Mouse (Mus musculus): ENCODE data around the gene Prg2.

The Prg2 gene

DNA sequence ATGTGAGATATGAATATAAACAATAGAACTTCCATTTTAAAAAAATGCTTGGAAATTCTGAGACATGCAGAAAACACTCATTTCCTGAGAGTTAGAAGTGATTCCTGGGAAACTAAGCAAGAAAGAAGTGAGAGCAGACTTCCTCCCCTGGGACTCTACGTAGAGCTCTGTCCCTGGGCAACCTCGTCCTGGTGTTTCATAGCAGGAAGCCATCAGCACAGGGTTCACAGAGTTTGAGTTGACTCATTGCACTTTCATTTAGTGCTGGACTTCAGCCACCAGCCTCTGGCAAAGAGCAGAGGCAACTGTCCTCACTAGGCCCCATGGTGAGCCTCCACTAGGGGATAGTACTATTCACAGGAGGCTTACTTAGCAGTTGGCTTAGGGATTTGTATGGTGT lies 19.0 kb upstream of the Prg2 start:
- in situ Hi-C loops (cut with MboI; ENCODE audit: low sequenced_read_pairs) = no loop called here

DNA sequence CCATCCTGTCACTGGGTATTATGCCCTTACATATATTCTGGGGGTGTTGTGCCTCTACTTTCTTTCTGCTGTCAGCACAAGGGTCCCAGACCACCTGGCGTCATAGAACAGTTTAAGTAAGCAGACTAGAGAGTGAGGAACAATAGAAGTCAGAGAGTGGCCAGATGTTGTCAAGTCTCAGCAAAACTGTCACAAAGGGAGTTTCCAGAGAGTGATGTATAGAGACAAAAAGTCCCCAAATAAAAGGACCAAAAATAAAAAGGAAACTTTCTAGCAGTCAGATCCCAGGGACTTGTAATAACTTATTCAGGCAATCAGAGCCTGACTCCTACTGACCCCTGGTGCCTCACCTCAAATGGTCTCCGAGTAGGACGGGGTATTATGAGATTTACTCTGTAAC lies 18.4 kb upstream of the Prg2 start:
- in situ Hi-C loops (cut with MboI; ENCODE audit: low sequenced_read_pairs) = no loop called here

DNA sequence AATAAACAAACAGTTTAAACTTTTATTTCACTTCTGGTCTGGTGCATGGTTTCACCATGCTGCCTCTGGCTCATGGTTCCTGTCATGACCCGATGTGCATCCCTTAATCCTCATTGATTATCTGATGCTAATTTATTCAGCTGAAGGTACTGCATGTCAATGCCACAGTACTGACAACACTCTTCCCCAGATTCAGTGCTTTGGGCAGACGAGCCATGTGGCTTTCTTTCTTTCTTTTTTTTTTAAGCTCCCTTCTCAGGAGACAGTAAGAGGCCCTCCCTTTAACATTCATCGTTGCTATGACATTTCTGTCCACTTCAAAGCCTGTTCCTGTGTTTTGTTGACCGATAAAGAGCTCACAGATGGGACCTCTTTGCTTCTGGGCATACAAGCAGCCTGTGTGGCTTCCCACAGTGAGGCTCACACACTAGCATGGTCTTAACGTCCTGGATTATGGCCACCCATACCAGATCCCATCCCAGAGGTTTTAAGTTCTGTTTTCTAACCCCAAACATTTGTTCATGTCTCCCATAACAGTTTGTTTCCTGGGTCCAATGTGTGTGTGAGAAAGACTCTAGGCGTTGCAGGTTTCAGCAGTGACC lies 17.3 kb upstream of the Prg2 start:
- in situ Hi-C loops (cut with MboI; ENCODE audit: low sequenced_read_pairs) = no loop called here

DNA sequence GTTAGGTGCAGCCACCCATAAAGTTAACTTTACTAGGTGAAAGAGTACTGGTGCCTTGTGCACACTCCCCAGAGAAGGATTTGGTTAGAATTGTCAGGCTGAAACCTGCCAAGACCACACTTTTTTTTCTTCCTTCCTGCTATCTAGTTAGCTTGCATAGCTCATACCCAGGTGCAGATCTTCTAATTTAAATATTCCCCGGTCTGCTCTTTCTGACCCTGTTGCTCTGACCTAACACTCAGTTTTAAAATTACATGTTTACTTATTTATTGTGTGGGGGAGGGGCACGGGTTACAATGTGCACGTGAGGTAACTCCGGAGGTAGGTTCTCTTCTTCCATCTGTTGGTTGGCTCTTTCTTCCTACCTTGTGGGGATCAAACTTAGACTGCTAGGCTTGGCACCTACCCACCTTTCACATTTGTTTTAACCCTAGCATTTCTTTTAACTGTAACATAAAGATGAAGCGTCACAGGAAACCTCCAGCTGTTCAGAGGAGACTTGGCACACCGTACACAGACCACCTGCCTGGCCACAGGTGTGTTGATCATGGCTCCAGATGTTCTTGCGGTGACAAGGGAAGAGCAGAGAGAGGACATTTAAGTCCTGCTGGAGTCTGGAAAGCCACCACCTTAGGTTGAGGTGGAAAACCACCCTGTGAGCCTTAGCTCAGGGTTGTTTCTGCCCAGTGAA lies 16.0 kb upstream of the Prg2 start:
- in situ Hi-C loops (cut with MboI; ENCODE audit: low sequenced_read_pairs) = no loop called here

DNA sequence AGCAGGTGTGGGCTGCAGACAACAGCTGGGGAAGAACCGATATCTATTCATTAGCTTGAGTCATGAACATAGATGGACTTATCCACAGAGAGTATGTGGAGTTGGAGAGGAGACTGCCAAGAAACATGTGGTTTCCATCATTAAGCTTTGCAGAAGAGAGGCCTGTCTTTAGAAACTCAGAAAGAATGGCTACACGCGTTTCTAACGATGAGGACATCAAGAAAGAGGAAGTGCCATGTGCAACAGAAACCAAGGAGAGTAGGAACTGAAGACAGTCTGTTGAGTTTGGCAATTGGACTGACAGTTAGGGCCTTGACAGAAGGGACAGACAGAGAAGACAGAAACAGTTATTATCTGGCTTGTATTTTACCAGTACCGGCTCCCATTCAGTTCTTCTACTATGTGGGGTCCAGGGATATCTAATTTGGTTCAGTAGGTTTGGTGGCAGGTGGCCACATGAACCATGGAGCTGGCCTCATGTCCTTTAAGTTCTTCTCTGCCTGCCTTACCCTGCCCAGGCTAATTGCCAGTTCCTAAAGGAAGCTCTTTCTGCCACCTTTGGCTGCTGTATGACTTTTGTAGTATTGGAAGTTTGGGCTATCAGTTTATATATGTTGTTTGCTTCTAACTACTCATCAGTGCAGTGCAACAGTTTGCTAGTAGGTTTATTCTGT lies 12.8 kb upstream of the Prg2 start:
- in situ Hi-C loops (cut with MboI; ENCODE audit: low sequenced_read_pairs) = no loop called here

DNA sequence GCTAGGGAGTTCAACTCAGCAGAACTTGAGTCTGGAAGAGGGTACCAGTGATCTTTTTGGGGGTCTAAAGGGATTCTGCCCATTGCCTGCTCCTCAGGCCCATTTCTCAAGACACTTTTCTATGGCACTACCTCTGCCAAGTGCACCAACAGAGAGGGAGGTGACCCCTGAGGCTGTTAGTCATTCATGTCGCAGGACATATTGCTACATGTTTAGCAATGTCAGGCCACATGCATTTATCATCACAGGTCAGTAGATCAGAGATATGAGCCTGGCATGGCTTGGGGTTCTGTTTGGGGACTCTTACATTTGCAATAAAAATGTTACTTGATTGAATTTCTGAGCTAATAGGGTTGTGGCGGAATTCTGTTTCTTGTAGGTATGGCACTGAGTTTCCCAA lies 4.7 kb upstream of the Prg2 start:
- in situ Hi-C loops (cut with MboI; ENCODE audit: low sequenced_read_pairs) = no loop called here

DNA sequence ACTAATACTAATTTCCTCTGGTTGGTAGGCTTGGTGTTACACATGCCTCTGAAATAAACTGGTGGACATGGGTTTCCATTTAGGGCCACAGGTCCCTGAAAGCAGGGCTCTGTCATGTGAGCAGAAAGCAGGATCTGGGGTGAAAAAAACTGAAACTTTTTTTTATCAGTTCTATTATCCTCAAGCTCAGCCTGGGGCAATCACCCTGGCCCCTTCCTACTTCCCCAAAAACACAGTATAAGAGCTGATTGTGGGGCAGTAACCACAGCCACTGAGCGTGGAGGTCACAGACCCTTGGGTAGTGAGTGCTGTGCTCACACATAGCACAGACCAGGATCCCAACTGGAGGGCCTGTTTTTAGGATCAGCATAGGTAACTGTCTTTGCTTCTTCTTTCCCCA lies 7.7 kb downstream of the Prg2 start, which contains the start of gene Prg3:
Gene Prg3, plus strand, starts transcription at position 286 of the 400 bp plus-strand sequence.
- in situ Hi-C loops (cut with MboI; ENCODE audit: low sequenced_read_pairs) = no loop called here

DNA sequence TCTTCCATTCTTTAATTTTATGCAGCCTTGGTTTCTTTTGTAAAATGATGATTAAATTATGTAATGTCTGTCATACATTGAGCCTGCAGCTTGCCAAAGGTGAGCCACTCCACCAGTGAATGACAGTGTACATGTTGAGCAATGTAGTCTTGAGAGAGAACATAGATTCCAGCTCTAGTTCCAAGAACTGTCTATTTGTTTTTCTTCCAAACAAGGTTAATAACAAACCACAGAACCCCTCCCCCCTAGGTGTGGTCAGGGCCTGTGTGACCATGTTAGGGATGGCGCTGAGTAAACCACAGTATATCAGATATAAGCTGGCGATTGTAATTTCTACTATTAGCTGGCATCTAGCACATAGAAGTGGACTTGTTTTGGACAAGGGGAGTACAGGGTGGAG lies 16.1 kb downstream of the Prg2 start:
- in situ Hi-C loops (cut with MboI; ENCODE audit: low sequenced_read_pairs) = no loop called here

DNA sequence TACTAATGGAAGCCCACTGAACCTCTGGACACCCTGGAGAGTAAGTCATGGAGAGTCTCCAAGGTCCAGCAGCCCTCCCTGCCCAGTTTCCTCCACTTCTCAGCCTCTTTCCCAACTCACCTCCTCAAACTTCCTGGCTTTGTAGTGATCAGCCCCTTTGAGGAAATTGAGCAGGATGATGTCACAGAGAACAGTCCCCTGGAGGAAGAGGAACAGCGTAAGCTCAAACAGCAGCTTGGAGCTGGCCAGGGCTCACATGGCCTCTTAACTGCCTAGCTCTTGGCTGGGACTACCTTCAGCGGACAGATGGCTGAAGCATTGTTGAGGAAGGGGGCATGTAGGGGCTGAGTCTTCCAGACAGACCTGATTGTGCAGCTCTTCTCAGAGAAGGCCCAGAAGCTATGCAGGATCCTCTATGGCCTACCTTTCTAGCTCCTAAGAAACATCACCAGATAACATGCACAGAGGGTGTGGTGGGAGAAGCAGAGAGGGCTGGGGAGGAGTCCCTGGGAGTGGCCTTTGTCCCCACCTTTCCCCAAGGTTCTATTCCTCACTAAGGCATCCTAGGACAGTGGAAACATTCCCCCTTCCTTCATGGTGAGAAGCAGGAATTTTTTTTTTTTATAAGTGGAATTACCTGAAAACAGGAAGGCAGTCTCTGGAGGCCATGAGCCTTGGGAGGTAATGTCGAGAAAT lies 19.4 kb downstream of the Prg2 start:
- in situ Hi-C loops (cut with MboI; ENCODE audit: low sequenced_read_pairs) = loop anchor here (5.0 kb wide), 1 partner anchor 42 kb away; no protein-coding TSS in a partner anchor

DNA sequence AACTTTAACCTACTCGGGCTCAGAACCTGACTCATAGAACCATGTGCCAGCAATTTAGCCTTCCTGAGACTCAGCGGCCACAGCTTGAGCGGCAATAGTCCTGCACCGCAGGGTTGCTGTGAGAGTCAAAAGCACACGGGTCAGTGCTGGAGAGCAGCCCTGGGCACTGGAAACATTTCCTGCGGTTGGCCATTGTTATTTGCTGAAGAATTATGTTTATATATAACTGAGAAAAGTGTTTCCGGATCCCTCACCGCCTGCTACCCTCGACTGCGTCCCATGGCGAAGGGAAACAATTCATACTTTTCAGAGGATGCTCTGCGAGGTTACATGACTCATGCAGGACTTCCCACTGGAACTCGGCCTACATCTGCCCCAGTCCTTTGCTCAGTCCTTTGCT lies 21.2 kb downstream of the Prg2 start:
- in situ Hi-C loops (cut with MboI; ENCODE audit: low sequenced_read_pairs) = loop anchor here (5.0 kb wide), 1 partner anchor 44 kb away; no protein-coding TSS in a partner anchor

DNA sequence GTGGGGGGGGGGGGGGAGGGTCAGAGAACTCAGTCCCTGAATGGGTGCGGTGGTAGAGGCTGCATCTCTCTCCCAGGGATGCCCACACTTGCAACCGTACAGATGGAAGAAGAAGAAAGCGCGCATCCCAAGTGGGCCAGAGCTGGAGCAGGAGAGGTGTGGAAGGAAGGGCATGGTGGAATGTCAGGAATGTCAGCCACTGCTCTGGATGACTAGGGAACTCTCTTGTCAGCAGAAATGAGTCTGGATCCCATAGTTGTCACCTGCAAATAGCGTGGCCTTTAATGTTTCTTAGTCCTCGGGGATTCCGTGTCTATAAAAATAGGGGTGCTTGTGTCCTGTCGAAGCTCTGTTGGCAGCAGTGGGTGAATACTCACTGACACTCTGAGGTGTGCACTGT lies 22.3 kb downstream of the Prg2 start:
- in situ Hi-C loops (cut with MboI; ENCODE audit: low sequenced_read_pairs) = loop anchor here (5.0 kb wide), 1 partner anchor 45 kb away; no protein-coding TSS in a partner anchor

DNA sequence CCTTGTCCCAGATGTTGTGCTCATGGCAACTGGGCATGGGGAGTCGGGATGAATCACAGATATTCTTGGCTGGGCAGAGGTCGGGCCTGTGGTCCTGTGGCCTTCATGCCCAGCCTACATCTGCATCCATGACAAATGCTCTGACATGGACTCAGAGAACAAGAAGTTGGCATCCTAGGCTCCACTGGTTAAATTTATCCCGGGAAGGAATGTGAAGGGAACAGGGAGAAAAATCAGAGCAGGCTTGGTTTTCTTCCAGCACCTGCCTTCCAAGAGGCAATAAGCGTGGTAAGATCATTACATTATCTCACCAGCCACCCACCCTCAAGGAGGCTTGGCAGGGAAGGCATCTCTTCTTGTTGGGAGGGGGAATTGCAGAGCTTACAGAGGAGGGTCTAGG lies 24.1 kb downstream of the Prg2 start:
- in situ Hi-C loops (cut with MboI; ENCODE audit: low sequenced_read_pairs) = loop anchor here (5.0 kb wide), 1 partner anchor 47 kb away; no protein-coding TSS in a partner anchor

DNA sequence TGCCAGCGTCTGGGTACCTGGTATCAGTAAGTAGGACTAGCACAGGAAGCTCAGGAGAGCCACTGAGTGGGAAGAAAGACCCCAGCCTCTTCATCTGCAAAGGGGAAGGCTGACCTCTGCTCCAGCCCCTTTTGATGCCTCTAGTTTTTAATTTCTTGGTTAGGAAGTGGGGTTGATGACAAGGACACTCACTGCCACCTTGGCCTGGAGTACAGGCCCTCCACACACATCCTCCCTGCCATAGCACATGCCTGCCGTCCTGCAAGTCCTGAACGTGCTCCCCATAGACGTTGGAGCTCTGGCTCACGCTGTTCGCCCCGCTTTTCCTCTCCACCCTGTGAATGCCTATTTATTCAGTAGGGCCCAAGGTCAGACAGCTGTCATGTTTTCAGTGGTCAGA lies 26.3 kb downstream of the Prg2 start:
- in situ Hi-C loops (cut with MboI; ENCODE audit: low sequenced_read_pairs) = no loop called here

DNA sequence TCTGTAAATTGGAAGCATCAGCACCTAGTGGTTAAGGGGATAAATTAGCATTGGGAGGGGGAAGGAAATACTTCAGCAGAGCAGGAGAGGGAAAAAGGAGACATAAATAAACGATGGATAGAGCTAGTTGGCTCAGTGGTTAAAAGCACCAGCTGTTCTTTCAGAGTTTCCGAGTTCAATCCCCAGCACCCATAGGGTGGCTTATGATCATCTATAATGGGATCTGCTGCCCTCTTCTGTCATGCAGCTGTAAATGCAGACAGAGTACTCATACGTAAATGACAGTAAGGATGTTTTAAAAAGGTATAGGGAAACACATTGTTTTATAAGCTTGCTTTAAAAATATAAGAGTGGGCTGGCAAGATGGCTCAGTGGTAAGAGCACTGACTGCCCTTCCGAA lies 27.5 kb downstream of the Prg2 start:
- in situ Hi-C loops (cut with MboI; ENCODE audit: low sequenced_read_pairs) = no loop called here

DNA sequence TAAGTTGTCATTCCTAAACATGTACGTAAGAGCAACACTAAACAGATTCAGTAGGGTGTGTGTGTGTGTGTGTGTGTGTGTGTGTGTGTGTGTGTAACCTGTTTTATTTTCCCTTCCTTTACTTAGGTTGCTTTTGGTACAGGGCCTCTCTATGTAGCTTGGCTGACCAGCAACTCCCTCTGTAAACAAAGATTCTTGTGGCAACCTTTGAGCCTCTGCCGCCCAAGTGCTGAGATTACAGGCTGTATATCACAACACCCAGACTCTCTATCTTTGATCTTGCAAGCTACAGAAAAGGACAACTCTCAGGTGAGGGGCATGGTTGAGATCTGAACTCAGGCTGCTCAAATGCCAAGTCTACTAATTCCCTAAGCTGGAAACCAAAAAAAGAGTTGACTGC lies 29.0 kb downstream of the Prg2 start:
- in situ Hi-C loops (cut with MboI; ENCODE audit: low sequenced_read_pairs) = no loop called here

DNA sequence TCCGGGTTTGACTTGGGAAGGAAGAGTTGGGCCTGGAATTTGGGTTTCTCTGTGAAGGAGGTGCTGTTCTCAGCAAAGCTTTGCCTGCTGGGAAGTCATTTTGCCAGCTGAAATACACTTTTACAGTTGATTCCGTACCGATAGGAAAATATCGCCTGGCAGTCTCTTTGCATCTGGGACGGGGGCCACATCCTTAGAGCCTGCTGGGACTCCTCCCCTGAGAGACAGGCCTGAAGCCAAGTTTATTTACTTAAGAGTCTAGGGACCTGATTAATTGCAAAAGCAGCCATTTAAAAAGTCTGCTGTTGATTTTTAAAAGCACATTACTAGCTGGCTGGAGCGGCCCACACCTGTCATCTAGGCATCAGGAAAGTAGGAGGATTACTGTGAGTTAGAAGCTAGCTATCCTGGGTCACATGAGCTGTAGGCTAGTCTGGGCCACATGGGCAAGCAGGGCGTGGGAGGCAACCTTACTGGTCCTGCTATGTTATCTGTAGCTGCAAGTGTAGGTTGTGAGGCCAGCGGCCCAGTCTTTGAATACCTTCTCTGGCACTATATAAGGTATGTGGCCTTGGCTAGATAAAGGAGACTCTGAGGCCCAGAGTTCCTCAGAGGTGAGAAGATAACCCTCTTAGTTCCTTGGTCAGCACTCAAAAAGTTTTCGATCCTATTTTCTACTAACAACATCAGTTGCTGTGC lies 31.8 kb downstream of the Prg2 start:
- in situ Hi-C loops (cut with MboI; ENCODE audit: low sequenced_read_pairs) = no loop called here

DNA sequence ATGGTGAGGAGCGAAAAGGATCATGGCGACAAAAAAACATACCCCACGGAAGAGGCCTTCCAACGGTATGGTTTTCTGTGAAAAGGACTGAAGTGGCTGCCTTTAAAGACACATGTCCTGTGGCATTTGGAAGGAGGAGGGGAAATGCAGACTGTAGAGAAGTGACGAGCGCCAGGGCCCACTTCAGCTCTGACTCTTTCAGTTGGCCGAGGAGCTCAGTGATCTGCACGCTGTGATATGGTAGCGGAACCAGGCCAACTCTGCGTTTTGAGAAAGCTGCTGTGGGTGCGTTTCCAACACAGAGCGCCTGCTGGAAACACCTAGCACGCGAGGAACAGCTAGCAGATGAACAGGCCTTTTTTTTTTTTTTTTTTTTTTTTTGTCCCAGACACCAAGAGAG lies 32.4 kb downstream of the Prg2 start:
- in situ Hi-C loops (cut with MboI; ENCODE audit: low sequenced_read_pairs) = no loop called here

DNA sequence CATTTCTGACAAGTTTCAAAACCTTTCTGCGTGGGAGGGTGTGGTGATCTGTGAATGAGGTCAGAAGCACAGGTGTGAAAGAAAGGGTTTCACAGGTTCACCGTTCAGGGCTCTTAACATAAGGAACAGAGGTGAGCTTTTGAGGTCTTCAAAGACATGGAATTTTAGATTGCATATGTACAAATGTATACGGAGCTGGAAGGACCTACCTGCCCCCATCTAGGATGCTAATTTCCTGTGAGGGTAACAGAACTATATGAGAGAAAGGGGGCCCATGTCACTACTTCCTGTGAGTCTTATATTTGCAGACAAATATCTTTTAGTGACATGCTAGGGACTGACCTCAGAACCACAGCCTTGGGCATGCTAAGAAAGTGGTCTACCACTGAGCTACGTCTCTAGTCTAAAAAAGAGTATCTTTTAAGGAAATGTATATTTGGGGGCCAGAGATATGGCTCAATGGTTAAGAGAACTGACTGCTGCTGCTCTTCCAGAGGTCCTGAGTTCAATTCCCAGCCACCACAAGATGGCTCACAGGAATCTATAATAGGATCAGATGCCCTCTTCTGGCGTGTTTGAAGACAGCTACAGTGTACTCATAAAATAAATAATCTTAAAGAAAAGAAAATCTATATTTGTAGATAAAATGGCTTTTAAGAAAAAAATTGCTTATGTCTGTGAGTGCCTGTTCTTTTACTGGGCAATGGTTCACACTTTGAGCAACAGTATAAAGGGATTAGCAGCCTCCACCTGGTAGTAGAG lies 33.7 kb downstream of the Prg2 start:
- in situ Hi-C loops (cut with MboI; ENCODE audit: low sequenced_read_pairs) = no loop called here

DNA sequence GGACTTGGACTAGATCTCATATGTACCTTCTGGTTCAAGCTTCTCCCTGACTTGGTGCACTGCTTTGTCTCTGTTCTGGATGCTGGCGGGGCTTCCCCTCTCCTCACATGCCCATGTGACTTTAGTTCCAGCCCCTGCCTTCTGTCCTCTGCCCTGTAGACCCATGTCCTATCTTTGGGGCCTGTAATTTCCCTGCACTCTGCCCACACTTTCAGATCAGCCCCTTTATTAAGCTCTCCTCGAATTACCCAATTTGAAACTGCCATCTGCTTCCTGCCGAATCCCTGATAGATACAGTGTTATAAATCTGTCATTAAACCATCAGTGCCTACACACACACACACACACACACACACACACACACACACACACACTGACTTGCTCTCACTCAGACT lies 34.3 kb downstream of the Prg2 start:
- in situ Hi-C loops (cut with MboI; ENCODE audit: low sequenced_read_pairs) = no loop called here

DNA sequence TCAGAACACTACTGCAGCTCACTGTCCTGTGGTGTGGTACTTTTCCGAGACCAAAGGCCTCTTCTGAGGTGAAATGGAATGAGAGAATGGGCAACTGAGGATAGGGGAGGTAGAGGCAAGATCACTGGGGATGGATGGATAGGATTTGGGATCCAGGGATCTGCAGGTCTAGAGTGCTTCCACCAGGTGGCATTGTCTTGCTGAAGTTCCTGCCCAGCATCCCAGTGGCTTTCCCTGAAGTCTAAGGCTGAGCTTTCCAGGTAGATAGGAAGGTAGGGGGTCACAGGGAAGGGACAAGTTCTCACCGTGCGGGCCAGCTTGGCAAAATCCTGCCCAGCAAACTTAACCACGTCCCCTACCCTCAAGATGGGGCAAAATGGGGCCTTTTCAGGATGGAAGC lies 41.8 kb downstream of the Prg2 start:
- in situ Hi-C loops (cut with MboI; ENCODE audit: low sequenced_read_pairs) = no loop called here
